9 mouse cellular contexts compared by ENCODE assay signal in the genomic region with DNA sequence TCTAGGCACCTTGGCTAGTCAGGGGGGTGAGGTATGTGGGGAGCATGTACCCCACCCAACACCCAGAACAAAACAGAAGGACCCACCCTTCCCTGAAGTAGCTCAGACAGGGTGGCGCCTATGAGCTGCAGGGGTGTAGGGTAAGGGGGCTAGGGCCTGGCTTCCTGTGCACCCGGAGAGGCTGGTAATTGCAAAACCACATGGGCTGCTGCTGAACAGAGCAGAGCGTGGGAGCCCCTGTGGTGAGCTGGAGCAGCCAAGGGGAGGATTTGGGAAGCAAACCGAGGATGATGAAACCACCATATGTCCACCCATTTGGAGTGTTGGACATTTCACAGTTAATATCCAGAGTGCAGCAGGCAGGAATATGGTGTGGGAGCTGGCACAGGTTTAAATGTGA. TPM values are rescaled to one million over a fixed set of nuclear protein-coding genes. Genes with fewer than 3 reads are reported as not detected.
DNase-seq lines count a peak whose midpoint lies in the region; ATAC-seq and TF ChIP-seq lines count a peak whose summit lies in the region.
"Had no signal": no experiment of that assay in that cellular context is flagged by ENCODE, and none has a peak within 500 bp of the region (broad histone marks: within the 10 kb centered on the region; RNA-seq: fewer than 3 reads in every experiment).

No protein-coding gene starts in this region.

- H3K9me3 ChIP-seq in forebrain, embryonic 13.5 days (replicated peaks), result no peaks in the 10 kb centered on the region
- H3K9me3 ChIP-seq in forebrain, embryonic 15.5 days, result no peaks in the 10 kb centered on the region
- H3K9me3 ChIP-seq in ES-Bruce4 (replicated peaks; ENCODE audit: control insufficient read depth, insufficient read depth, low read length, poor library complexity, severe bottlenecking), result no peaks in the 10 kb centered on the region
- H3K9me3 ChIP-seq in embryonic facial prominence, embryonic 15.5 days (replicated peaks), result no peaks in the 10 kb centered on the region
- H3K9me3 ChIP-seq: midbrain, embryonic 12.5 days had no signal

- 42% methylated on average over 4 of the region's 4 CpGs for WGBS in forebrain, embryonic 13.5 days
- WGBS in forebrain, embryonic 15.5 days, result 42% methylated on average over 4 of the region's 4 CpGs
- WGBS in embryonic facial prominence, embryonic 15.5 days, result 15% methylated on average over 4 of the region's 4 CpGs

- TF ChIP-seq CTCF in ES-Bruce4 (IDR thresholded peaks at IDR 0.05; ENCODE audit: low read depth, low read length), result no peak

- no peak overlapping the region for H3K4me3 ChIP-seq in forebrain, embryonic 13.5 days
- H3K4me3 ChIP-seq in forebrain, embryonic 15.5 days, result no peak overlapping the region
- H3K4me3 ChIP-seq in ES-Bruce4 (ENCODE audit: low read depth, low read length), result no peak overlapping the region
- no peak overlapping the region for H3K4me3 ChIP-seq in embryonic facial prominence, embryonic 15.5 days (replicated peaks)
- H3K4me3 ChIP-seq: midbrain, embryonic 12.5 days had no signal

- H3K4me2 ChIP-seq in forebrain, embryonic 13.5 days, result no peak overlapping the region
- H3K4me2 ChIP-seq in forebrain, embryonic 15.5 days (replicated peaks), result no peak overlapping the region
- H3K4me2 ChIP-seq in embryonic facial prominence, embryonic 15.5 days (replicated peaks), result no peak overlapping the region
- H3K4me2 ChIP-seq: midbrain, embryonic 12.5 days had no signal

- DNase-seq in layer of hippocampus, adult 8-10 months (ENCODE audit: low spot score in 2 of 2), result peak; percentile 58 to 66
- peak; percentile 53 for DNase-seq in thymus, postnatal 0 days (ENCODE audit: low spot score)
- DNase-seq in frontal cortex, postnatal 14 days (ENCODE audit: low spot score in 2 of 2), result no peak

- H3K9ac ChIP-seq in forebrain, embryonic 13.5 days, result no peak overlapping the region
- H3K9ac ChIP-seq in forebrain, embryonic 15.5 days (replicated peaks), result no peak overlapping the region
- H3K9ac ChIP-seq in ES-Bruce4 (ENCODE audit: low read depth, poor library complexity, severe bottlenecking), result peak overlapping the region; percentile 40
- H3K9ac ChIP-seq in embryonic facial prominence, embryonic 15.5 days, result no peak overlapping the region
- H3K9ac ChIP-seq: midbrain, embryonic 12.5 days had no signal

- H3K4me1 ChIP-seq in forebrain, embryonic 13.5 days, result peaks cover 11% of the 10 kb centered on the region
- H3K4me1 ChIP-seq in forebrain, embryonic 15.5 days, result peaks cover 11% of the 10 kb centered on the region
- H3K4me1 ChIP-seq in ES-Bruce4 (ENCODE audit: control insufficient read depth, insufficient read depth, low read length), result peaks cover 8% of the 10 kb centered on the region
- peaks cover 40% of the 10 kb centered on the region for H3K4me1 ChIP-seq in embryonic facial prominence, embryonic 15.5 days

- no peak overlapping the region for H3K27ac ChIP-seq in forebrain, embryonic 13.5 days
- no peak overlapping the region for H3K27ac ChIP-seq in forebrain, embryonic 15.5 days (replicated peaks)
- peak overlapping the region; percentile 31; the same call in 1 of the 2 replicates for H3K27ac ChIP-seq in ES-Bruce4 (ENCODE audit: insufficient read depth, low read length)
- 0 out of 2 replicates have a peak overlapping the region, but pooled peaks have one; percentile 31 for H3K27ac ChIP-seq in embryonic facial prominence, embryonic 15.5 days (replicated peaks)
- H3K27ac ChIP-seq: midbrain, embryonic 12.5 days had no signal

- peaks cover 35% of the 10 kb centered on the region for H3K36me3 ChIP-seq in forebrain, embryonic 13.5 days (ENCODE audit: poor library complexity, severe bottlenecking)
- peaks cover 26% of the 10 kb centered on the region for H3K36me3 ChIP-seq in forebrain, embryonic 15.5 days
- H3K36me3 ChIP-seq in ES-Bruce4 (ENCODE audit: control insufficient read depth, insufficient read depth, low read length, poor library complexity, severe bottlenecking), result peaks cover 8% of the 10 kb centered on the region; the same call in 1 of the 2 replicates
- H3K36me3 ChIP-seq in embryonic facial prominence, embryonic 15.5 days, result peaks cover 24% of the 10 kb centered on the region

- no peaks in the 10 kb centered on the region for H3K27me3 ChIP-seq in forebrain, embryonic 13.5 days
- no peaks in the 10 kb centered on the region for H3K27me3 ChIP-seq in forebrain, embryonic 15.5 days
- no peaks in the 10 kb centered on the region for H3K27me3 ChIP-seq in ES-Bruce4 (ENCODE audit: control insufficient read depth, insufficient read depth, low read length, poor library complexity, severe bottlenecking)
- no peaks in the 10 kb centered on the region for H3K27me3 ChIP-seq in embryonic facial prominence, embryonic 15.5 days

- peak; percentile 68 for TF ChIP-seq EP300 in ES-Bruce4 (IDR thresholded peaks at IDR 0.05; ENCODE audit: insufficient read depth, low read depth, low read length)

- no peak for TF ChIP-seq POLR2A in ES-Bruce4 (IDR thresholded peaks at IDR 0.05; ENCODE audit: insufficient read depth, low read length)

- ATAC-seq in forebrain, embryonic 13.5 days, result peak; percentile 29; the same call in 1 of the 2 replicates
- no peak for ATAC-seq in forebrain, embryonic 15.5 days (replicated peaks)
- no peak for ATAC-seq in embryonic facial prominence, embryonic 15.5 days (ENCODE audit: insufficient number of reproducible peaks, low FRiP score, low TSS enrichment, low read depth)
- ATAC-seq in inflammation-experienced regulatory T-cells, adult 6 months, result no peak

RNA-seq across cellular contexts. Expression of gene Cdc42bpg, which starts 3.7 kb away (rescaled TPM):
- polyA plus RNA-seq in forebrain, embryonic 13.5 days (2015; fragmentation: Nextera tagmentation; extraction: Ambion mirVana), result 0.22 and 0.39 TPM in 2 replicates
- polyA plus RNA-seq in forebrain, embryonic 15.5 days (2015; fragmentation: Nextera tagmentation; extraction: Ambion mirVana), result 0.31 and 0.67 TPM in 2 replicates
- 57.7 and 60.5 TPM in 2 replicates for polyA plus RNA-seq in ES-Bruce4 (2011; ENCODE audit: insufficient read depth, insufficient read length, low read depth, missing spikeins)
- polyA plus RNA-seq in embryonic facial prominence, embryonic 15.5 days (2015; fragmentation: Nextera tagmentation; extraction: Ambion mirVana), result 1.5 and 2.5 TPM in 2 replicates
- 1 to 10 TPM; 5.9 to 9.5 (median 6.5) TPM for total RNA-seq in layer of hippocampus, adult 8-10 months (2022)
- polyA plus RNA-seq in thymus, postnatal 0 days (2015; fragmentation: Nextera tagmentation; extraction: Ambion mirVana), result 0.37 and 0.52 TPM in 2 replicates
- polyA plus RNA-seq in inflammation-experienced regulatory T-cells, adult 6 months (2017; shearing (Covaris generic)), result under 1 TPM; 0.15 to 0.36 (median 0.26) TPM

RNA-seq across cellular contexts. Expression of gene Ehd1, which starts 26.0 kb away (rescaled TPM):
- 74.3 and 75.6 TPM in 2 replicates for polyA plus RNA-seq in forebrain, embryonic 13.5 days (2015; fragmentation: Nextera tagmentation; extraction: Ambion mirVana)
- polyA plus RNA-seq in forebrain, embryonic 15.5 days (2015; fragmentation: Nextera tagmentation; extraction: Ambion mirVana), result 88.1 TPM in 2 replicates
- 81.0 and 81.6 TPM in 2 replicates for polyA plus RNA-seq in ES-Bruce4 (2011; ENCODE audit: insufficient read depth, insufficient read length, low read depth, missing spikeins)
- polyA plus RNA-seq in embryonic facial prominence, embryonic 15.5 days (2015; fragmentation: Nextera tagmentation; extraction: Ambion mirVana), result 77.2 and 83.5 TPM in 2 replicates
- total RNA-seq in layer of hippocampus, adult 8-10 months (2022), result 10 to 100 TPM; 59.1 to 76.4 (median 70.3) TPM
- 29.5 and 29.9 TPM in 2 replicates for polyA plus RNA-seq in thymus, postnatal 0 days (2015; fragmentation: Nextera tagmentation; extraction: Ambion mirVana)
- polyA plus RNA-seq in inflammation-experienced regulatory T-cells, adult 6 months (2017; shearing (Covaris generic)), result 10 to 100 TPM; 10.8 to 36.2 (median 11.4) TPM

RNA-seq across cellular contexts. Expression of gene Men1, which starts 32.3 kb away (rescaled TPM):
- 83.8 and 92.4 TPM in 2 replicates for polyA plus RNA-seq in forebrain, embryonic 13.5 days (2015; fragmentation: Nextera tagmentation; extraction: Ambion mirVana)
- 94.6 and 97.7 TPM in 2 replicates for polyA plus RNA-seq in forebrain, embryonic 15.5 days (2015; fragmentation: Nextera tagmentation; extraction: Ambion mirVana)
- 34.8 and 40.5 TPM in 2 replicates for polyA plus RNA-seq in ES-Bruce4 (2011; ENCODE audit: insufficient read depth, insufficient read length, low read depth, missing spikeins)
- polyA plus RNA-seq in embryonic facial prominence, embryonic 15.5 days (2015; fragmentation: Nextera tagmentation; extraction: Ambion mirVana), result 82.1 and 91.7 TPM in 2 replicates
- total RNA-seq in layer of hippocampus, adult 8-10 months (2022), result 10 to 100 TPM; 60.0 to 74.4 (median 63.5) TPM
- 54.0 and 54.2 TPM in 2 replicates for polyA plus RNA-seq in thymus, postnatal 0 days (2015; fragmentation: Nextera tagmentation; extraction: Ambion mirVana)
- polyA plus RNA-seq in inflammation-experienced regulatory T-cells, adult 6 months (2017; shearing (Covaris generic)), result 10 to 100 TPM; 15.8 to 18.7 (median 16.3) TPM

RNA-seq across cellular contexts. Expression of gene Map4k2, which starts 38.4 kb away (rescaled TPM):
- 11.3 and 15.4 TPM in 2 replicates for polyA plus RNA-seq in forebrain, embryonic 13.5 days (2015; fragmentation: Nextera tagmentation; extraction: Ambion mirVana)
- polyA plus RNA-seq in forebrain, embryonic 15.5 days (2015; fragmentation: Nextera tagmentation; extraction: Ambion mirVana), result 12.7 and 14.1 TPM in 2 replicates
- 10.7 and 16.9 TPM in 2 replicates for polyA plus RNA-seq in ES-Bruce4 (2011; ENCODE audit: insufficient read depth, insufficient read length, low read depth, missing spikeins)
- polyA plus RNA-seq in embryonic facial prominence, embryonic 15.5 days (2015; fragmentation: Nextera tagmentation; extraction: Ambion mirVana), result 15.6 and 16.7 TPM in 2 replicates
- 100 to 1,000 TPM in 2 of 4 experiments, 10 to 100 TPM in 2; 85.0 to 114 (median 103) TPM for total RNA-seq in layer of hippocampus, adult 8-10 months (2022)
- 49.6 and 57.3 TPM in 2 replicates for polyA plus RNA-seq in thymus, postnatal 0 days (2015; fragmentation: Nextera tagmentation; extraction: Ambion mirVana)
- 100 to 1,000 TPM in 1 of 3 experiments, 10 to 100 TPM in 2; 68.4 to 105 (median 88.5) TPM for polyA plus RNA-seq in inflammation-experienced regulatory T-cells, adult 6 months (2017; shearing (Covaris generic))

Comparison
In these comparisons a context has a peak if more than half of its experiments do, and no peak if none do; other contexts are left out.
1. H3K27ac ChIP-seq: peak in ES-Bruce4 (single experiment) and embryonic facial prominence, embryonic 15.5 days (single experiment); none in forebrain, embryonic 13.5 days (single experiment) and forebrain, embryonic 15.5 days (single experiment).
2. DNase-seq: peak in layer of hippocampus, adult 8-10 months (2 of 2) and thymus, postnatal 0 days (single experiment); none in frontal cortex, postnatal 14 days (0 of 2).
3. RNA of gene Cdc42bpg, which starts 3.7 kb away (polyA plus RNA-seq): 57.7 to 60.5 TPM in ES-Bruce4; 1.5 to 2.5 TPM in embryonic facial prominence, embryonic 15.5 days, 0.31 to 0.67 TPM in forebrain, embryonic 15.5 days, 0.37 to 0.52 TPM in thymus, postnatal 0 days, 0.15 to 0.36 TPM in inflammation-experienced regulatory T-cells, adult 6 months and 0.22 to 0.39 TPM in forebrain, embryonic 13.5 days; every median in the first group is over 10 times any median in the second.